Mouse (Mus musculus) gastrocnemius, postnatal 4 days (tissue): ENCODE results near the gene Sipa1l1. TPM values are rescaled to one million over a fixed set of nuclear protein-coding genes. Genes with fewer than 3 reads are reported as not detected.
"Not testable (repeated sequence)": the region's sequence is repeated elsewhere in the genome, so short reads cannot be mapped to it uniquely, and the experiment has no call there.

Experiments used
- DNase-seq, 2 experiments: peaks; one replicate each; pipeline ENCODE4 v3.0.0; 2021 to 2022; ENCODE audit warnings: low spot score in 2 of 2, mixed read lengths in 2 of 2
- total RNA-seq, 2 experiments: library from RNA; stranded (reverse); gene quantifications; 2 replicates each; pipeline ENCODE4 v1.2.3; 2021

The Sipa1l1 gene
- total RNA-seq, 2 experiments from 2014 or later, result 26.8 to 32.9 TPM

GRCm38 (mm10) chr12:82173623-82174022 lies 4.5 kb downstream of the Sipa1l1 start:
- DNase-seq, result no peak

GRCm38 (mm10) chr12:82175709-82176108 lies 6.6 kb downstream of the Sipa1l1 start:
- DNase-seq, result no peak

DNA sequence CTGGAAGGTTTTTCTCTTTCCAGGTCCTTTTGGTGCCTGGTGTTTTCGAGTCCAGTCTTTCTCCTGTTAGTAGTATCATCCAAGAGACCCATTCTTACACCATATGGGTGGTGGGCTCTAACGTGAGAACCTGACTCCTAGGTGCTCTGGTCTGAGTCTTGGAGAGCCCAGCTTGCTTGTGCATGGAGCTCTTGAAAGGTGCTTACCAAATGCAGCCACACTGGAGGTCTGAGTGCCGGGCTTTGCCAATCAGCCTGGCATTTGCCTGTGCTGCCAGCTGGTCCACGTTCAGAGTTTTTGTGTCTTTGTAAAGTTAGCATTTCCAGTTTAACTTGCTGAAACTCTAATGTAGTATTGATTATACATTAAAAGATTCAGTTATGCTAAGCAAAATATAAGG lies 9.5 kb downstream of the Sipa1l1 start:
- no peak for DNase-seq

DNA sequence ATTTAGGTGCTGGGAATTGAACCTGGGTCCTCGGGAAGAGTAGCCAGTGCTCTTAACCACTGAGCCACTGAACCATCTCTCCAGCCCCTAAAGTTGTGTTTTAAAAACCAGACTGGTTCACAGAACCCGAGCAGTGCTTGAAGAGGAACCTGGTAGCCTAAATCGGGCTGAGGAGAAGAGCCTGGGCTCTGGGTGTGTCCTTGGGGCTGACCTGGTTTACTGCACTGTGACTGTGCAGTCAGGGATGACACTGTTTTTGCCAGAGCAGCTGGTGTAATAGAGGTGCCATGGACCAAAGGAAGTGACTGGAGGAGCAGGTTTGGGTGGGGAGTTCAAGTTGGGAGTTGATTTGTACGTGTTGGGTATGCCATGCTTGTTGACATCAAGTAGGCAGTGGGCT lies 10.5 kb downstream of the Sipa1l1 start:
- DNase-seq, result no peak

DNA sequence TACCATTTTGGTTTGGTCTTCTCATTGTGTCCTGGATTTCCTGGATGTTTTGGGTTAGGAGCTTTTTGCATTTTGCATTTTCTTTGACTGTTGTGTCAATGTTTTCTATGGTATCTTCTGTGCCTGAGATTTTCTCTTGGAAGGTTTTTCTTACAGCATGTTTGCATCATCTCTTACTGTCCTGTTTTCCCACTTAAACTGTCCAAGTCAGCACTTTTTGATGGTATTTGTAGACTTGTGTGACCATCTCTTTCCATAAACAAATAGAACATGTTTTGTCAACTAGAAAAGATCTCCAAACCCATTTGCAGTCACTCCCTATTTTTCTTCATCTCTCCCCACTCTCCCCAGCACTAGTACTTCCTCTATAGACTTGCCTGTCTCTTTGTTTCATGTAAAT lies 17.0 kb downstream of the Sipa1l1 start:
- not testable (repeated sequence) for DNase-seq

- DNase-seq, result no peak
These were observed 17.6 kb downstream of the Sipa1l1 start for GRCm38 (mm10) chr12:82186740-82187139.

DNA sequence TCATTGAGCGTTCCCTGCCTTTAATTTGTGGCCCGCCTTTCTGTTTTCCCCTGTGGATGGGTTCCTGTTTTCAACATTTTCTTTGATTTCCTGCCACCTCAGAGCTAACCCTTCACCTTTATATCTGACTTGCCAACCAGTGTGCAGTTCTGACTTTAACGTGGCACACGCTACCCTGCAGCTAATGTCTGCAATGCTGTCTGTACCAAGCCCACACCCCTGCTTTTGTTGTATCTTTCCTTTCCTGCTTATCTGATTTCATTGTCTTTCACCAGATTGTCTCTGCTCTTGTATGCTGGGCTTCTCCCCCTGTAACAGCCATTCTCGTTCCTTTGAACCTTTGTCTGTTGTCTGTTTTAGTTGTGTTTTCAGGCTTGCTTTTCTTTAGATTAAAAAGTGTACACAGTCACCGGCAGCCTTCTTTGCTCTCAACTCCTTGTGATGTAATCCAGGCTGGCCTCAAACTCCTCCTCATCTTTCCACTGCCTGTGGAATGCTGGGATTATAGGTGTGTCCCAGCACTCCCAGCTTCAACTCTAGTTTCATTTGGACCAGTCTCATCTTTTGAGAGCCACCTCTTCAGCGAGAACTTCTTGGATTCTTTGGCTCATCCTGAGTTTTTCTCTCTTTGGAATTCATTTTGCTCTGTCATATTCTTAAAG lies 18.2 kb downstream of the Sipa1l1 start:
- no peak for DNase-seq

DNA sequence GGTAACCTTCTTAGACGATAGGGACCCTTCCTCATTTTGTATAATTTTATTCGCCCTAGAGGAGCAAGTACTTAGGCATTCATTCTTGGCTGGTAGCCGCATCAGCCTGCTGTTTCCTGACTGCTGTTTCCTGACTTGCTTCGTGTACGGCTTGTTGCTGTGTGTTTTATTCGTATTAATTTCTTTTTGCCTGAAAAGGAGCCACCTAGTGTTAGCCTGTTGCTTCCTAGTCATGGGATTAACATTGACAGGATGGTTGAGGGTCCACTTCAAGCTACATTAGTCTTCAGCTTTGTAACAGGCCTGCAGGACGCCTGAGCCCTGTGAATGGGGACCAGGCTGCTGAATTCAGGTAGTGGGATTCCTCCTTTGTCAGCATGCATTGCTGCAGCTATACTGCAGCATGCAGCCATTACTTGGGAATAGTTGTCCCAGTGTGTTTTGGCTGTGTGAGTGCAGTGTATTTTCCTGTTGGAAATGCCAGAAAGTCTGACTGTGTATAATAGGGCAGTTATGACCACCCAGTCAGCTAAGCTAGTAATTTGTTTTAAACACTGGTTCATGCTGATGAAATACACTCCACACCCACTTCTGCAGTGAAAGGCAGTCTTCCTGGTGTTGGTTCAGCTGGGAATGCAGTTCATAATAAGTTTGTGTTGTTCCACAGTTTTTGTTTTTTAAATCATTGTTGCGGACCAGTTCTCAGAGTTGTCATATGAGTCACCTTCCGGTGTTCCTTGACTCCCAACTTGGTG lies 19.4 kb downstream of the Sipa1l1 start:
- no peak for DNase-seq

GRCm38 (mm10) chr12:82189076-82189675 lies 20.1 kb downstream of the Sipa1l1 start:
- DNase-seq, result no peak

DNA sequence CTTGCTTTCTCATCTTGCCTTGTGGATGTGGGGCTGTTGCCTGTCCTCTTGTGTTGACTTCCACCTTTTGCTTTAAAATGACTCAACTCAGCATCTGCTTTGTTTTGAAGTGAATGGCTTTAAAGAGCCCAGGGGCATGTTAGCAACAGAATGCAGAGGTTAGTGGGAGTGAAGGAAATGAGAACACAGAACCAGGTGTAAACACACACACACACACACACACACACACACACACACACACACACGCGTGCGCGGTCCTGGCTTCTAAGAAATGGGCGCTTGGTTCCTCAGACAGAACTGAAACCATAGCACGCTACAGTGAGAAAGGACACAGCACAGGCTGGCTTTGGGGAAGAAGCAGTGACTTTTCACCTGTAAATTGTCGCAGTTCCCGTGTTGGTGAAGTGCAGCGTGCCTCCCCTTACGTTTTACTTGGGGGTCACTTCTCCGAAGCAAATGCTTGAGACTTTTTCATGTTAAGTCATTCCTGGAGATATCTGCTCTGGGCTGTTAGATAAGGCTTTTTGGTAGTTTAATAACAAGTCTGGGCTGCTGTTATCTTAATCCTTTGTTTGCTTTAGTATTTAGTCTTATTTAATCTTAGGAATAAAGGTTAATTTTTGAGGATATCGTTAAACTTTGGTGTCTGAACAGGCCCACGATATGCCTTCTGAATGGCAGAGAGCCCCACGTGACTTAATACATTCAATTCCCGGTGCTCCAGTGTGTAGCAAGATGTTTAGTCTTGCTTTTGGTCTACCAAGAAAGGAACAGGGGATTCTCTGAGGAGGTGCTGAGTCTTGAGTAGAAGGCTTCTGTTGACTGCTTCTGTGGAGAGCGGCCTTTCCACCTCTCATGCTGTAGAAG lies 20.8 kb downstream of the Sipa1l1 start:
- DNase-seq, result no peak

DNA sequence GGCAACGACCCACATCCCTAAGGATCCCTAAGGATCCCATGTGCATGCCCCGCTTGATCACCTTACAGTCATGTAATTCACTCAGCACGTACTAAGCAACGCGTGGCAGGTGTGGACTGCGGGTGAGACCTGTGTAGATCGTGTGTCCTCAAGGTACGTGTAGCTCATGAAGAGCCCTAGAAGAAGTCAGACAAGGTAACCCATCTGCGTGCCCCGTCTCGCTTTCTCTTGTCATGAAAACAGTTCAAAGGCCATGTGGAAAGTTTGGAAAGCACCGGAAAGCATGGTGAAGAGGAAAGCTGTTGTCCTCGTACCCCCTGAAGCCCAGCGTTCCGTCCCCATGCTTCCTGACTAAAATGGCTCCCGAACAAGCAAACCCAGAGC lies 21.5 kb downstream of the Sipa1l1 start:
- DNase-seq, result no peak

- no peak for DNase-seq
These were observed 22.6 kb downstream of the Sipa1l1 start for GRCm38 (mm10) chr12:82191686-82192085.

DNA sequence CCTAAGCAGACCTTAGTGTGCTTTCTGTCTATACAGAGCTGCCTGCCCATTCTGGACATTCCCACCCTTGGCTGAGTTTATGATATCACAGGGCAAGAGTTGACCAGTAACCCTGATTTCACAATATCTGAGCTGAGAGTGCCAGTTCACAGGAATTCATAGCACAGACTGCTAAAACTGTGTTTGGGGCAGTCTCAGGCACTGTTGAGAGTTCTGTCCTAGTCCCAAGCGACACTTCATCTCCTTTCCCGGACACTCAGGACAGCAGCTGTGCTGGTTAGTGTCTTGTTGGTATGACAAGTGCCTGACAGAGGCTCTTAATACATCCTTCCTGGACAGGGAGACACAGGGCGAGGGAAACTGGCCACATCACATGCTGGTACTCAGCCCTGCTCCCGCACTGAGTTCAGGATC lies 23.5 kb downstream of the Sipa1l1 start:
- DNase-seq, result no peak

GRCm38 (mm10) chr12:82193476-82193875 lies 24.4 kb downstream of the Sipa1l1 start:
- no peak for DNase-seq

- DNase-seq, result no peak
These were observed 25.8 kb downstream of the Sipa1l1 start for GRCm38 (mm10) chr12:82194919-82195318.

GRCm38 (mm10) chr12:82196213-82196612 lies 27.1 kb downstream of the Sipa1l1 start:
- no peak for DNase-seq

GRCm38 (mm10) chr12:82196615-82197146 lies 27.6 kb downstream of the Sipa1l1 start:
- no peak for DNase-seq

- DNase-seq, result no peak
These were observed 28.1 kb downstream of the Sipa1l1 start for GRCm38 (mm10) chr12:82197207-82197606.

GRCm38 (mm10) chr12:82199286-82199685 lies 30.2 kb downstream of the Sipa1l1 start:
- no peak for DNase-seq

GRCm38 (mm10) chr12:82204106-82204505 lies 35.0 kb downstream of the Sipa1l1 start:
- DNase-seq, result no peak
